Mouse (Mus musculus): ENCODE data around the gene Slc43a1.
"Not testable (repeated sequence)": the region's sequence is repeated elsewhere in the genome, so short reads cannot be mapped to it uniquely, and the experiment has no call there.

Gene Slc43a1

GRCm38 (mm10) chr2:84893359-84893758, 54.7 kb downstream of the Slc43a1 start:
- DNase-seq (ENCODE audit: low spot score in 2 of 2): no peak

GRCm38 (mm10) chr2:84895495-84896198, 57.0 kb downstream of the Slc43a1 start:
- no peak for DNase-seq (ENCODE audit: low spot score in 2 of 2)

- not testable (repeated sequence) for DNase-seq (ENCODE audit: low spot score in 2 of 2)
Measured at GRCm38 (mm10) chr2:84896686-84897085, 58.0 kb downstream of the Slc43a1 start.

GRCm38 (mm10) chr2:84912722-84913121, 74.1 kb downstream of the Slc43a1 start:
- DNase-seq (ENCODE audit: low spot score in 2 of 2): no peak
